Mouse (Mus musculus) left cerebral cortex, postnatal 10 days (tissue): ENCODE measurements around the gene Cox7a2l. TPM values are rescaled to one million over a fixed set of nuclear protein-coding genes. Genes with fewer than 3 reads are reported as not detected.

Experiments used
- DNase-seq, 2 experiments: peaks; one replicate each; pipeline ENCODE4 v3.0.0; 2021 to 2022; ENCODE audit warnings: low spot score in 2 of 2, mixed read lengths in 1 of 2; ENCODE audit errors: extremely low spot score in 1 of 2
- intact Hi-C: fragments of 180-260 bp; cut with DNase I; formaldehyde crosslinking; loops from one replicate; pipeline ENCODE4 v1.15.1; 2025
- total RNA-seq, 2 experiments: library from RNA; stranded (reverse); gene quantifications; 2 replicates each; pipeline ENCODE4 v1.2.3; 2021

Cox7a2l gene
- total RNA-seq = 100 to 1,000 TPM; 193 to 198 TPM

GRCm38 (mm10) chr17:83517280-83518015 lies at the start of gene Cox7a2l:
TSS of gene Cox7a2l (minus strand) at chr17:83517330.
- intact Hi-C loops = loop anchor here (10.0 kb wide), 1 partner anchor 243 kb away; no protein-coding TSS in a partner anchor
- DNase-seq = peak in 1 of 2 experiments; percentile 33

- intact Hi-C loops = no loop called here
- no peak for DNase-seq
Observed at GRCm38 (mm10) chr17:83565506-83565905, 48.4 kb upstream of the Cox7a2l start.

GRCm38 (mm10) chr17:83564119-83564820 lies 47.1 kb upstream of the Cox7a2l start:
- intact Hi-C loops = no loop called here
- no peak for DNase-seq

- intact Hi-C loops = no loop called here
- DNase-seq = peak in 1 of 2 experiments; percentile 55
Observed at GRCm38 (mm10) chr17:83563703-83564111, 46.6 kb upstream of the Cox7a2l start.

GRCm38 (mm10) chr17:83562153-83563010 lies 45.3 kb upstream of the Cox7a2l start:
- no peak for DNase-seq
- intact Hi-C loops = no loop called here

GRCm38 (mm10) chr17:83559081-83559480 lies 42.0 kb upstream of the Cox7a2l start:
- intact Hi-C loops = no loop called here
- no peak for DNase-seq

- no peak for DNase-seq
- intact Hi-C loops = no loop called here
Observed at GRCm38 (mm10) chr17:83555836-83556235, 38.7 kb upstream of the Cox7a2l start.

- DNase-seq = no peak
- intact Hi-C loops = no loop called here
Observed at GRCm38 (mm10) chr17:83554997-83555396, 37.9 kb upstream of the Cox7a2l start.

- intact Hi-C loops = no loop called here
- DNase-seq = peak; percentile 39 to 68
Observed at GRCm38 (mm10) chr17:83548501-83549233, 31.5 kb upstream of the Cox7a2l start.

- DNase-seq = no peak
- intact Hi-C loops = no loop called here
Observed at GRCm38 (mm10) chr17:83547145-83547544, 30.0 kb upstream of the Cox7a2l start.

GRCm38 (mm10) chr17:83545756-83546742 lies 28.9 kb upstream of the Cox7a2l start:
- intact Hi-C loops = no loop called here
- peak in 1 of 2 experiments; percentile 33 for DNase-seq

GRCm38 (mm10) chr17:83545259-83545658 lies 28.1 kb upstream of the Cox7a2l start:
- DNase-seq = no peak
- intact Hi-C loops = no loop called here

- intact Hi-C loops = no loop called here
- DNase-seq = no peak
Observed at GRCm38 (mm10) chr17:83542424-83542823, 25.3 kb upstream of the Cox7a2l start.

GRCm38 (mm10) chr17:83539262-83540037 lies 22.3 kb upstream of the Cox7a2l start:
- DNase-seq = no peak
- intact Hi-C loops = no loop called here

GRCm38 (mm10) chr17:83538694-83539093 lies 21.6 kb upstream of the Cox7a2l start:
- no peak for DNase-seq
- intact Hi-C loops = no loop called here

- intact Hi-C loops = no loop called here
Observed at GRCm38 (mm10) chr17:83538141-83538540, 21.0 kb upstream of the Cox7a2l start.

GRCm38 (mm10) chr17:83533150-83533549 lies 16.0 kb upstream of the Cox7a2l start:
- DNase-seq = no peak
- intact Hi-C loops = no loop called here

More at GRCm38 (mm10) chr17:83538141-83538540, 21.0 kb upstream of the Cox7a2l start:
- no peak for DNase-seq
